Mouse (Mus musculus) liver, embryonic 13.5 days (tissue): ENCODE data around the gene Kdm5a. TPM values are rescaled to one million over a fixed set of nuclear protein-coding genes. Genes with fewer than 3 reads are reported as not detected.

ENCODE experiments used
- ATAC-seq: fragments of 200-750 bp; cut with Nextera tagmentation; 2 replicates; pipeline ENCODE4 v1.8.0; 2017; ENCODE audit warnings: low read depth, mild to moderate bottlenecking, moderate number of reproducible peaks, moderate library complexity
- DNase-seq: peaks from one replicate; pipeline ENCODE4 v3.0.0; 2022
- H3K27ac ChIP-seq: fragments of 300-500 bp; sonication (generic); 2 replicates; pipeline ENCODE4 v1.5.1; 2015; ENCODE audit warnings: moderate library complexity, mild to moderate bottlenecking, inconsistent platforms
- H3K27me3 ChIP-seq: fragments of 300-500 bp; sonication (generic); 2 replicates; pipeline ENCODE4 v1.6.1; 2015; ENCODE audit warnings: mild to moderate bottlenecking, inconsistent platforms
- H3K36me3 ChIP-seq: fragments of 300-500 bp; sonication (generic); 2 replicates; pipeline ENCODE4 v1.6.1; 2015; ENCODE audit warnings: mild to moderate bottlenecking, inconsistent platforms
- H3K4me1 ChIP-seq: fragments of 300-500 bp; sonication (generic); replicated peaks from 2 replicates; pipeline ENCODE4 v1.6.1; 2015; ENCODE audit warnings: inconsistent platforms
- H3K4me2 ChIP-seq: fragments of 300-500 bp; sonication (generic); 2 replicates; pipeline ENCODE4 v1.6.1; 2015; ENCODE audit warnings: inconsistent platforms, mild to moderate bottlenecking, moderate library complexity
- H3K4me3 ChIP-seq: fragments of 300-500 bp; sonication (generic); replicated peaks from 2 replicates; pipeline ENCODE4 v1.5.1; 2015; ENCODE audit warnings: mild to moderate bottlenecking, inconsistent platforms
- H3K9ac ChIP-seq: fragments of 300-500 bp; sonication (generic); 2 replicates; pipeline ENCODE4 v1.6.1; 2015; ENCODE audit warnings: mild to moderate bottlenecking, inconsistent platforms
- H3K9me3 ChIP-seq: fragments of 300-500 bp; sonication (generic); replicated peaks from 2 replicates; pipeline ENCODE4 v1.6.1; 2016; ENCODE audit warnings: inconsistent platforms
- WGBS: fragments of 180-500 bp; shearing (Covaris S2); methylation state at CpG from one replicate; pipeline ENCODE4 v1.1.7; 2015; ENCODE audit not compliant: insufficient replicate concordance; 5-methylcytosine and 5-hydroxymethylcytosine counted together
- polyA plus RNA-seq: library from polyadenylated mRNA; unstranded; fragments of >200 nt; fragmentation: Nextera tagmentation; extraction: Ambion mirVana; gene quantifications from 2 replicates; pipeline ENCODE4 v1.2.1, GENCODE M21; 2015

Gene Kdm5a
- polyA plus RNA-seq, 1 experiment from 2014 or later, result 21.8 TPM

DNA sequence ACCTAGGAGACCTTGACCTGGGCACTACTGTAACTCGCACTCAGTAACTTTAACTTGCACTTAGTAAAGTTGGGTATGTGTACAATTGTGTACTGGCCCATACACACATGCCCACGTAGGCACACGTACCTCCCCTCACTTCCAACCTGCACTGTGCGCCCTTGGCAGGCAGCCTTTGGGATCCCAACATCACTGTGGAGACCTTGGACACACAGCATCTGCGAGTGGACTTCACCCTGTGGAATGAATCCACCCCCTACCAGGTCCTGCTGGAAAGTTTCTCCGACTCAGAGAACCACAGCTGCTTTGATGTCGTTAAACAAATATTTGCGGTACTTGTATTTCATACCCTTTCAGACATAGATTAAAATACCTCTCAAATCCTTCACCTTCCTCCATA, 111.4 kb downstream of the Kdm5a start:
- peaks cover 53% of the 10 kb centered on the region for H3K36me3 ChIP-seq
- 78% methylated on average over 8 of the region's 8 CpGs for WGBS
- no peak overlapping the region for H3K4me3 ChIP-seq
- peak; percentile 25 for ATAC-seq
- H3K4me1 ChIP-seq, result peaks cover 65% of the 10 kb centered on the region
- no peak overlapping the region; the same call in 1 of the 2 replicates for H3K4me2 ChIP-seq
- no peaks in the 10 kb centered on the region for H3K27me3 ChIP-seq
- H3K9ac ChIP-seq, result no peak overlapping the region
- no peak for DNase-seq
- no peak overlapping the region for H3K27ac ChIP-seq
- H3K9me3 ChIP-seq, result no peaks in the 10 kb centered on the region

DNA sequence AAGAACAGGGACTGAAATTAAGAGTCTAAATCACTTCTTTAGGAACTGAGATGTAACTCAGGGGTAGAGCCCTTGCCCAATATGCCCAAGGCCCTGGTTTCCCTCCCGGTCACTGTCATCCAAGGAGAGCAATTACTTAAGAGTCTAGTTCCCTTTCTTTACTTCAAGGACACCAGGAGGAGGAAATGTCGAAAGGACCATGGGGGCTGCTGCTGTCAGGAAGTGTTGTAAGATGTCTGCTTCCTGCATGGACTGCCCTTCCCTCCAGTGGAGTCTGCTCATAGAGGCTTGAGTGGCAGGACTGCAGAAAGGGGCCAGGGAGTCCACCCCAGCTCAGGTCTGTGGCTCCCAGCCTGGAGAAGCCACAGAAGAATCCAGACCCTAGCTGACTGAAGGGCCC, 115.4 kb downstream of the Kdm5a start:
- Histone ChIP-seq H3K9me3 (no peaks in the 10 kb centered on the region), H3K27ac (no peak overlapping the region; the same call in 1 of the 2 replicates), H3K9ac (no peak overlapping the region), H3K4me3 (no peak overlapping the region), H3K4me1 (peaks cover 54% of the 10 kb centered on the region), H3K27me3 (no peaks in the 10 kb centered on the region), H3K4me2 (no peak overlapping the region), H3K36me3 (peaks cover 70% of the 10 kb centered on the region)
- ATAC-seq, result no peak
- WGBS, result 33% methylated on average over 2 of the region's 2 CpGs
- DNase-seq, result no peak

- DNase-seq (no peak), ATAC-seq (no peak)
- Histone ChIP-seq H3K4me2 (no peak overlapping the region), H3K27me3 (no peaks in the 10 kb centered on the region), H3K27ac (no peak overlapping the region), H3K9ac (no peak overlapping the region), H3K4me3 (no peak overlapping the region), H3K4me1 (peaks cover 52% of the 10 kb centered on the region), H3K36me3 (peaks cover 61% of the 10 kb centered on the region), H3K9me3 (no peaks in the 10 kb centered on the region)
- 76% methylated on average over 5 of the region's 5 CpGs for WGBS
Observed at GRCm38 (mm10) chr6:120480361-120480760, 116.4 kb downstream of the Kdm5a start.

GRCm38 (mm10) chr6:120481538-120481937, 117.6 kb downstream of the Kdm5a start:
- 75% methylated on average over 6 of the region's 6 CpGs for WGBS
- H3K4me3 ChIP-seq, result no peak overlapping the region
- no peak overlapping the region for H3K9ac ChIP-seq
- no peak for ATAC-seq
- H3K27me3 ChIP-seq, result no peaks in the 10 kb centered on the region; the same call in 1 of the 2 replicates
- peaks cover 56% of the 10 kb centered on the region for H3K36me3 ChIP-seq
- H3K27ac ChIP-seq, result no peak overlapping the region
- no peak for DNase-seq
- H3K4me1 ChIP-seq, result peaks cover 57% of the 10 kb centered on the region
- H3K9me3 ChIP-seq, result no peaks in the 10 kb centered on the region
- H3K4me2 ChIP-seq, result no peak overlapping the region

DNA sequence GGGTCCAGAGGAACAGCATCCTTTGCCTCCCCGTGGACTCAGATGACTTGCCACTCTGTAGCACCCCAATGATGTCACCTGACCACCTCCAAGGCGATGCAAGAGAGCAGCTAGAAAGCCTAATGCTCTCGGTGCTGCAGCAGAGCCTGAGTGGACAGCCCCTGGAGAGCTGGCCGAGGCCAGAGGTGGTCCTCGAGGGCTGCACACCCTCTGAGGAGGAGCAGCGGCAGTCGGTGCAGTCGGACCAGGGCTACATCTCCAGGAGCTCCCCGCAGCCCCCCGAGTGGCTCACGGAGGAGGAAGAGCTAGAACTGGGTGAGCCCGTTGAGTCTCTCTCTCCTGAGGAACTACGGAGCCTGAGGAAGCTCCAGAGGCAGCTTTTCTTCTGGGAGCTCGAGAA, 118.1 kb downstream of the Kdm5a start:
- Histone ChIP-seq H3K9me3 (no peaks in the 10 kb centered on the region), H3K27ac (no peak overlapping the region), H3K9ac (no peak overlapping the region), H3K4me3 (no peak overlapping the region), H3K4me1 (peaks cover 57% of the 10 kb centered on the region), H3K4me2 (no peak overlapping the region), H3K36me3 (peaks cover 52% of the 10 kb centered on the region), H3K27me3 (no peaks in the 10 kb centered on the region; the same call in 1 of the 2 replicates)
- 88% methylated on average over 14 of the region's 14 CpGs for WGBS
- ATAC-seq (no peak), DNase-seq (no peak)

DNA sequence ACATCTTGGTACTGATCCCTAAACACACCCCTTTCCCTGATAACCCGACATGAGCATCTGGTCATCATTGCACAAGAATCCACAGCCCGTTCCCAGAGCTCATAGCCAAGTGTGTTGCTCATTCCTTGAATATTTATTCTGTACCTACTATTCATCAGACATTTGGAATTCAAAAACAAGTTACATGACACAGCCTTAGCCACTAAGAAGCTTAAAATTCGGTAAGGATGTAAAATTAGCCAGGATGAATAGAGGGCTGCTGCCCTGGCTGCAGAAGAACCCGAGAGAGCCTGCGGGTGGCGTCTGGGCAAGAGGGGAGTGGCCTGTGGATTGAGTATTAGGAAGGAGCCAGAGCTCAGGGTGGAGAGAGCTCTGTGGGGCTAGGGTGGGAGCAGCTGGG, 118.8 kb downstream of the Kdm5a start:
- peaks cover 44% of the 10 kb centered on the region for H3K36me3 ChIP-seq

DNA sequence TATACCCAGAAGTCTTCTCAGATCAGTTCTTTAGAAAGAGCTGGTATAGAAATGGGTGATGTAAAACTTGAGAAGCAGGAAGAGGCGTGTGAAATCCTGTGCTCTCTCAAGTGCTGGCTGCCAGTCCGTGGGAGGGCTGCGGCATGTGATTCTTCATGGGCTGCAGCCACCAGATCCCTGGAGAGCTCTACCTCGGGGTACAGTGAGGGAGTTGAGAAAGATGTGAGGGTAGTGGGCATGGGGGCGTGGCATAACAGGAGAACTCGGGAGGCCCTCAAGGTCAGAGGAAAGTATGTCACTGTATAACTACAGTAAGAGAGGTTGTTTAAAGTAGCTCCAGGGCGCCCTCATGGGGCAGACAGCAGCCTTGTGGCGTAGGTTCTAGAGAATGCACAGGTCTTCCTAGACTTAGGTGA, 119.3 kb downstream of the Kdm5a start:
- no peaks in the 10 kb centered on the region; the same call in 1 of the 2 replicates for H3K27me3 ChIP-seq
- WGBS, result 38% methylated on average over 8 of the region's 8 CpGs
- H3K27ac ChIP-seq, result no peak overlapping the region
- no peak overlapping the region for H3K4me2 ChIP-seq
- H3K9ac ChIP-seq, result no peak overlapping the region
- ATAC-seq (peak; percentile 43), DNase-seq (no peak)
- H3K36me3 ChIP-seq, result peaks cover 40% of the 10 kb centered on the region
- peaks cover 51% of the 10 kb centered on the region for H3K4me1 ChIP-seq
- H3K9me3 ChIP-seq, result no peaks in the 10 kb centered on the region
- no peak overlapping the region for H3K4me3 ChIP-seq

More for the DNA sequence above, 118.8 kb downstream of the Kdm5a start:
- Histone ChIP-seq H3K9me3 (no peaks in the 10 kb centered on the region), H3K4me3 (no peak overlapping the region), H3K4me2 (no peak overlapping the region), H3K9ac (no peak overlapping the region), H3K27ac (no peak overlapping the region), H3K4me1 (peaks cover 55% of the 10 kb centered on the region), H3K27me3 (no peaks in the 10 kb centered on the region; the same call in 1 of the 2 replicates)
- no peak for ATAC-seq
- 55% methylated on average over 6 of the region's 6 CpGs for WGBS
- DNase-seq, result no peak

DNA sequence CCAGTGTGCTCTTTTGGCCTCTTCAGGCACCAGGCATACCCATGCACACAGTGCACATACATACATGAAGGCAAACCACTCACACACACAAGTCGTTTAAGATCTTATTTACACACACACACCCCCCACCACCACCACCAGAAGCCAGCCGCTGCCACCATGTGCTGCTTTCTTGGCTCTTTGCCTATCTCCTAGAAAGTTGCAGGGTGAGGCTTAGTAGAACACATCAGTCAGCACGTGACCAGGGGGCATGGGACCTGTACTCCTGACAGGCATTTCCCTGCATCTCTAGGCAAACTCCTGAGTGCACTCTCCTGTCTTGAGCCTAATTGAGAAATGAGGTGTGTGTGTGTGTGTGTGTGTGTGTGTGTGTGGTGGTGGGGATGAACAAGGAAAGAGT, 121.1 kb downstream of the Kdm5a start:
- Histone ChIP-seq H3K4me3 (no peak overlapping the region), H3K9me3 (no peaks in the 10 kb centered on the region), H3K9ac (no peak overlapping the region), H3K4me1 (peaks cover 42% of the 10 kb centered on the region), H3K36me3 (peaks cover 22% of the 10 kb centered on the region), H3K27ac (no peak overlapping the region), H3K4me2 (no peak overlapping the region), H3K27me3 (peaks cover 6% of the 10 kb centered on the region)
- DNase-seq (no peak), ATAC-seq (peak; percentile 37; the same call in 1 of the 2 replicates)
- 42% methylated on average over 3 of the region's 3 CpGs for WGBS

DNA sequence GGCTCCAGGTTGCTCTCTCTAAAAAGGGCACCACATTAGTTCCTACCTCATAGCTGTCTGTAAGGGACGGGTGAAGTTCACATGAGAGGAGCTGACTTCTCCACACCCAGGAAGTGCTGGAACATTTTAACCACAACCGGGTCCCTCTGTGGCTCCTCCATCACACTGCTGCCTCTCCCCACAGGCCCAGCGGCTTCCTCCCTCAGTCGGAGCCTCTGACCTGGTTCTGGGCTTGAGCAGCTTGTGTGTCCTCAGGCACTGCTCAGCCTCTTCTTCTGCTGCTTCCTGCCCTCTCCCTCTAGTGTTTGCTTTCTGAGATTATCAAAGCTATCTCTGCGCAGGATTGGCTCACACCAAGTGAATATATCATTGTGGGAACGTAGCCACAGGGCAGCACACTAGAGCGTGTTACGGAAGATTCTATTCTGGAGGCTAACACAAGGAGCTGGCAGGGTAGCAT, 122.2 kb downstream of the Kdm5a start:
- no peak for ATAC-seq
- 45% methylated on average over 8 of the region's 8 CpGs for WGBS

GRCm38 (mm10) chr6:120488647-120489046, 124.7 kb downstream of the Kdm5a start:
- H3K4me3 ChIP-seq, result no peak overlapping the region
- no peak for ATAC-seq
- no peak overlapping the region for H3K9ac ChIP-seq
- 27% methylated on average over 3 of the region's 3 CpGs for WGBS
- peaks cover 42% of the 10 kb centered on the region for H3K27me3 ChIP-seq
- H3K36me3 ChIP-seq, result no peaks in the 10 kb centered on the region
- no peak overlapping the region for H3K4me2 ChIP-seq
- no peak for DNase-seq
- no peak overlapping the region for H3K27ac ChIP-seq
- no peaks in the 10 kb centered on the region for H3K9me3 ChIP-seq
- H3K4me1 ChIP-seq, result peaks cover 39% of the 10 kb centered on the region

More for the DNA sequence above, 122.2 kb downstream of the Kdm5a start:
- no peak overlapping the region for H3K4me3 ChIP-seq
- no peaks in the 10 kb centered on the region for H3K9me3 ChIP-seq
- peak overlapping the region; percentile 16; the same call in 1 of the 2 replicates for H3K27ac ChIP-seq
- no peak overlapping the region for H3K4me2 ChIP-seq
- H3K27me3 ChIP-seq, result peaks cover 16% of the 10 kb centered on the region
- peaks cover 39% of the 10 kb centered on the region for H3K4me1 ChIP-seq
- H3K36me3 ChIP-seq, result peaks cover 12% of the 10 kb centered on the region
- no peak for DNase-seq
- no peak overlapping the region for H3K9ac ChIP-seq

DNA sequence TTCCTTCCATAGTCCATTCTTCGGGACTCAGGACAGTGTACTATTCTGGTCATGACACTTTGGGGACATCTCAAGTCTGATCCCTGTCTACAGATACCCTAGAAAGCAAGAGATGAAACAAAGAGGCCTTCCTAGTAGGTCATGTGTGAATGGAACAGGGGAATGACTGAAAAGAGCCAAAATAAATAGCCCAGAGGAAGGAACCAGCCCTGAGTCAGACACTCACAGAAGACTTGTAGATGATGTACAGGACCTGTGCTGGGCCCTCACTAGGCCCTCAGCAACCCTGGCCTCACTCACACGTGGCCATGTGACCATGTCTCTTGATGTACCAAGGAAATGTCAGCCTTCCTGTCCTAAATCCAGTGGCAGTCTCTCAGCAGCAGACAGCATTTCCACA, 125.5 kb downstream of the Kdm5a start:
- H3K27ac ChIP-seq, result no peak overlapping the region
- no peak overlapping the region for H3K4me3 ChIP-seq
- ATAC-seq (no peak), DNase-seq (no peak)
- no peaks in the 10 kb centered on the region for H3K9me3 ChIP-seq
- no peaks in the 10 kb centered on the region for H3K36me3 ChIP-seq
- H3K4me2 ChIP-seq, result no peak overlapping the region
- 36% methylated on average over 2 of the region's 2 CpGs for WGBS
- no peak overlapping the region for H3K9ac ChIP-seq
- H3K4me1 ChIP-seq, result peaks cover 40% of the 10 kb centered on the region
- H3K27me3 ChIP-seq, result peaks cover 50% of the 10 kb centered on the region

- Histone ChIP-seq H3K9ac (no peak overlapping the region), H3K27me3 (peaks cover 66% of the 10 kb centered on the region), H3K27ac (no peak overlapping the region), H3K36me3 (no peaks in the 10 kb centered on the region), H3K4me3 (no peak overlapping the region), H3K4me2 (no peak overlapping the region), H3K4me1 (peaks cover 25% of the 10 kb centered on the region), H3K9me3 (no peaks in the 10 kb centered on the region)
- ATAC-seq, result no peak
- WGBS, result 60% methylated on average over 7 of the region's 7 CpGs
- DNase-seq, result no peak
Observed at GRCm38 (mm10) chr6:120491064-120491463, 127.1 kb downstream of the Kdm5a start.
